Mouse (Mus musculus) forebrain, embryonic 14.5 days (tissue): Measurements from ENCODE around the gene Wdr48. TPM values are rescaled to one million over a fixed set of nuclear protein-coding genes. Genes with fewer than 3 reads are reported as not detected.

ENCODE experiments used
- ATAC-seq: fragments of 200-750 bp; cut with Nextera tagmentation; 2 replicates; pipeline ENCODE4 v1.8.0; 2017; ENCODE audit warnings: mild to moderate bottlenecking, moderate library complexity
- DNase-seq: peaks from one replicate; pipeline ENCODE4 v3.0.0-alpha.2; 2015; ENCODE audit warnings: low spot score
- H3K27ac ChIP-seq: fragments of 300-500 bp; sonication (generic); 2 replicates; pipeline ENCODE4 v1.5.1; 2014; ENCODE audit warnings: low read depth, mild to moderate bottlenecking, control low read depth, low read length, moderate library complexity
- H3K27me3 ChIP-seq: fragments of 300-500 bp; sonication (generic); replicated peaks from 2 replicates; pipeline ENCODE4 v1.6.1; 2014; ENCODE audit warnings: low read length, control low read depth, mixed read lengths; ENCODE audit not compliant: control insufficient read depth, insufficient read depth
- H3K36me3 ChIP-seq: fragments of 300-500 bp; sonication (generic); 2 replicates; pipeline ENCODE4 v1.6.1; 2014; ENCODE audit warnings: low read length, control low read depth; ENCODE audit not compliant: control insufficient read depth, insufficient read depth
- H3K4me1 ChIP-seq: fragments of 300-500 bp; sonication (generic); 2 replicates; pipeline ENCODE4 v1.6.1; 2014; ENCODE audit warnings: antibody characterized with exemption, low read length, control low read depth; ENCODE audit not compliant: control insufficient read depth, insufficient read depth
- H3K4me2 ChIP-seq: fragments of 300-500 bp; sonication (generic); 2 replicates; pipeline ENCODE4 v1.6.1; 2014; ENCODE audit warnings: mild to moderate bottlenecking, control low read depth, low read length
- H3K4me3 ChIP-seq: fragments of 300-500 bp; sonication (generic); 2 replicates; pipeline ENCODE4 v1.5.1; 2014; ENCODE audit warnings: low read depth, low read length, control low read depth
- H3K9ac ChIP-seq: fragments of 300-500 bp; sonication (generic); 2 replicates; pipeline ENCODE4 v1.6.1; 2014; ENCODE audit warnings: mild to moderate bottlenecking, low read length, control low read depth, moderate library complexity
- H3K9me3 ChIP-seq: fragments of 300-500 bp; sonication (generic); replicated peaks from 2 replicates; pipeline ENCODE4 v1.6.1; 2016; ENCODE audit warnings: low read length, control low read depth, mixed read lengths; ENCODE audit not compliant: control insufficient read depth
- WGBS: fragments of 180-500 bp; shearing (Covaris S2); extraction: QIAGEN DNeasy Blood & Tissue Kit; methylation state at CpG from one replicate; pipeline ENCODE4 v1.1.7; 2014; 5-methylcytosine and 5-hydroxymethylcytosine counted together
- polyA plus RNA-seq: library from polyadenylated mRNA; unstranded; fragments of >200 nt; fragmentation: Nextera tagmentation; extraction: Ambion mirVana; gene quantifications from 2 replicates; pipeline ENCODE4 v1.2.1, GENCODE M21; 2014

The Wdr48 gene
- polyA plus RNA-seq, 1 experiment from 2014 or later, result 77.3 TPM

GRCm38 (mm10) chr9:119970763-119971656 lies 76.3 kb downstream of the Wdr48 start:
- peak; percentile 86 for ATAC-seq
- Histone ChIP-seq H3K4me2 (no peak overlapping the region), H3K9me3 (no peaks in the 10 kb centered on the region), H3K9ac (peak overlapping the region; percentile 26; the same call in 1 of the 2 replicates), H3K4me3 (no peak overlapping the region), H3K27ac (peak overlapping the region; percentile 91), H3K4me1 (peaks cover 14% of the 10 kb centered on the region), H3K27me3 (no peaks in the 10 kb centered on the region), H3K36me3 (no peaks in the 10 kb centered on the region)
- DNase-seq, result peak; percentile 86
- 55% methylated on average over 7 of the region's 7 CpGs for WGBS

DNA sequence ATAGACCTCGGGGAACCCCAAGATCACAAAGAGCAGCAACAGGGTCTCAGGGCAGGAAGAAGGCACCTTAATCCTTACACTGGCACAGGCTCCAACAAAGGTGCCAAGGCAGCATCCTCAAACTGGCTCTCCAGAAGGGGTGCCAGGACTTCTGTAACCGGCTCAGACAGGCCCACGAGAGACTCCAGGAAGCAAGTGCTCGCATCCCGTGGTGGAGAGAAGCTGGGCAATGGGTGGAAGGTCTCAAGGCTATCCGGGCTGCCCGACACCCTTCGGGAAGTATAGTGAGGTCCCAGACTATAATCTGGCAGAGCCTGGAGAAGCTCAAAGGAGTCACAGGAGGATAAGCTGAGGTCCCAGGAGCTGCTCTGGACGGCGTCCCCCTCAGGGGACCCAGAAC lies 77.5 kb downstream of the Wdr48 start:
- DNase-seq, result no peak
- no peak overlapping the region for H3K4me3 ChIP-seq

DNA sequence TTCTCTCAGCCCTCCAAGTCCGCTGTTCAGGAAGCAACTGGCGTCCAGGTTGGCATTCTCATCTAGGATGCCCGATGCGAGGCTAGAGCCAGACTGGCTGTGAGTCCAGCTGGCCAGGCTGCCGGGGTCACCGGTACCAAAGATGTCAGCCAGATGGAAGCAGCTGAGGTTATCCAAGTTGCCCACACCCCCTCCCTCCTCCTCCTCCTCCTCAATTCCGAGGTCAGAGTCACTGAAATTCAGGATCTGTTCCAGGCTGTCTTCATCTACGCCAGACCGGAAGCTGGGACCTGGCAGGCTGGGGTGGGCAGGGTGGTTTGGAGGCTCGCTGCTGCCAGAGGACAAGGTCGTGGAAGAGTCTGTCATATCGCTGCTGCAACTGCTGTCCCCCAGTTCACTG lies 77.9 kb downstream of the Wdr48 start:
- no peak overlapping the region for H3K4me3 ChIP-seq
- no peaks in the 10 kb centered on the region for H3K9me3 ChIP-seq
- H3K27me3 ChIP-seq, result no peaks in the 10 kb centered on the region
- no peak overlapping the region for H3K4me2 ChIP-seq
- ATAC-seq (no peak), DNase-seq (no peak)
- 88% methylated on average over 12 of the region's 12 CpGs for WGBS
- peaks cover 19% of the 10 kb centered on the region for H3K4me1 ChIP-seq
- no peaks in the 10 kb centered on the region for H3K36me3 ChIP-seq
- H3K9ac ChIP-seq, result no peak overlapping the region
- 0 out of 2 replicates have a peak overlapping the region, but pooled peaks have one; percentile 23 for H3K27ac ChIP-seq

More for the DNA sequence above, 77.5 kb downstream of the Wdr48 start:
- Histone ChIP-seq H3K9me3 (no peaks in the 10 kb centered on the region), H3K27me3 (no peaks in the 10 kb centered on the region), H3K36me3 (no peaks in the 10 kb centered on the region), H3K4me2 (no peak overlapping the region), H3K27ac (no peak overlapping the region), H3K9ac (no peak overlapping the region), H3K4me1 (peaks cover 14% of the 10 kb centered on the region)
- no peak for ATAC-seq
- 85% methylated on average over 10 of the region's 10 CpGs for WGBS

GRCm38 (mm10) chr9:119973281-119973680 lies 78.6 kb downstream of the Wdr48 start:
- ATAC-seq (no peak), DNase-seq (no peak)
- H3K36me3 ChIP-seq, result no peaks in the 10 kb centered on the region
- H3K4me3 ChIP-seq, result no peak overlapping the region
- peaks cover 25% of the 10 kb centered on the region for H3K4me1 ChIP-seq
- no peaks in the 10 kb centered on the region for H3K9me3 ChIP-seq
- no peak overlapping the region for H3K4me2 ChIP-seq
- H3K9ac ChIP-seq, result no peak overlapping the region
- 94% methylated on average over 23 of the region's 23 CpGs for WGBS
- H3K27me3 ChIP-seq, result no peaks in the 10 kb centered on the region
- no peak overlapping the region for H3K27ac ChIP-seq

DNA sequence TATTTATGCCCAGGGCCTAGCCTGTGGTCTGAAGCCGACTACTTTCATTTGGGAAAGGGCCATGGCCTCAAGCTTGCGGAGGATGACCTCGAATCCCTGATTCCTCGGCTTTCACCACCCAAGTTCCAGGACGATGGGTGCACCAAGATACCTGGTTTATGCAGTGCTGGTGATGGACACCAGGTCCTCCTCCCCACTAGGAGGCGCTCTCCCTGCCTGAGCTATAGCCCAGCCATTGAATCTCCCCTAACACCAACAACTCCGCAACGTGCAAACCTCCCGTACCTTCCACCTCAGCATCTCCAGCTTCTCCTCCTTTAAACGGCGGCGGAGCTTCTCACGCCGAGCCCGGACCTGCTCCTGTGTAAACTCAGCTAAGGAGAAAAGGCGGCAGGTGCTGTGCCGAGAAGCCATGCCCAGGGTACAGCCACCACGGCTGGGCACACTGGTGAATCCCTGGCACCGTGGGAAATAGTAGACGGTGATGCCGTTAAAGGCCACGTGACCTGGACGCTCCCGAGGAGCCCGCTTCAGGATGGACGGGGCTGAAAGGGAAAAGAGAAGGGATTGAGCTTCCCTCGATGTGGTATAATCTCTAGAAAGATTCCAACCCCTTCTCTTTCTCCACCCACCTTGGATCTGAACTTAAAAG lies 79.3 kb downstream of the Wdr48 start:
- no peak overlapping the region for H3K4me3 ChIP-seq
- ATAC-seq (no peak), DNase-seq (no peak)
- no peaks in the 10 kb centered on the region for H3K36me3 ChIP-seq
- WGBS, result 93% methylated on average over 27 of the region's 27 CpGs
- no peak overlapping the region for H3K27ac ChIP-seq
- H3K9me3 ChIP-seq, result no peaks in the 10 kb centered on the region
- H3K4me2 ChIP-seq, result no peak overlapping the region
- peaks cover 25% of the 10 kb centered on the region for H3K4me1 ChIP-seq
- no peak overlapping the region for H3K9ac ChIP-seq
- H3K27me3 ChIP-seq, result no peaks in the 10 kb centered on the region

GRCm38 (mm10) chr9:119974609-119975008 lies 79.9 kb downstream of the Wdr48 start:
- ATAC-seq (no peak), DNase-seq (no peak)

GRCm38 (mm10) chr9:119975286-119975685 lies 80.6 kb downstream of the Wdr48 start:
- no peak for DNase-seq
- WGBS, result 96% methylated on average over 4 of the region's 4 CpGs
- Histone ChIP-seq H3K4me1 (peaks cover 25% of the 10 kb centered on the region), H3K4me2 (no peak overlapping the region), H3K27ac (no peak overlapping the region), H3K9ac (no peak overlapping the region), H3K4me3 (no peak overlapping the region), H3K27me3 (no peaks in the 10 kb centered on the region), H3K9me3 (no peaks in the 10 kb centered on the region), H3K36me3 (no peaks in the 10 kb centered on the region)
- ATAC-seq, result no peak

More at GRCm38 (mm10) chr9:119974609-119975008, 79.9 kb downstream of the Wdr48 start:
- 82% methylated on average over 5 of the region's 5 CpGs for WGBS
- Histone ChIP-seq H3K4me1 (peaks cover 25% of the 10 kb centered on the region), H3K27me3 (no peaks in the 10 kb centered on the region), H3K4me2 (no peak overlapping the region), H3K9ac (no peak overlapping the region), H3K27ac (no peak overlapping the region), H3K4me3 (no peak overlapping the region), H3K36me3 (no peaks in the 10 kb centered on the region), H3K9me3 (no peaks in the 10 kb centered on the region)
